ENCODE assay signal across 7 mouse cellular contexts in genomic region chr19:4698205-4698677, GRCm38 (mm10). TPM values are rescaled to one million over a fixed set of nuclear protein-coding genes. Genes with fewer than 3 reads are reported as not detected.
A peak's percentile ranks its signal among the peaks of the same experiment; 100 is the strongest.
DNase-seq lines count a peak whose midpoint lies in the region; ATAC-seq and TF ChIP-seq lines count a peak whose summit lies in the region.

TSS of gene Gm960 (minus strand) at chr19:4698668.

- peak within 1 kb of the TSS; percentile 33 for H3K9ac ChIP-seq in intestine, embryonic 14.5 days (ENCODE audit: low read length)
- peak within 1 kb of the TSS; percentile 77 for H3K9ac ChIP-seq in midbrain, embryonic 13.5 days (replicated peaks)

- WGBS in intestine, embryonic 14.5 days: 1% methylated on average over 40 of the region's 40 CpGs
- WGBS in midbrain, embryonic 13.5 days: under 1% methylated on average over 38 of the region's 40 CpGs
- WGBS in small intestine, adult 2 months: 1% methylated on average over 40 of the region's 40 CpGs

- H3K27me3 ChIP-seq in intestine, embryonic 14.5 days (replicated peaks; ENCODE audit: control insufficient read depth, insufficient read depth, low read length): peaks cover 42% of the 10 kb centered on the region
- peaks cover 46% of the 10 kb centered on the region for H3K27me3 ChIP-seq in midbrain, embryonic 13.5 days
- H3K27me3 ChIP-seq in small intestine, adult 2 months (ENCODE audit: control insufficient read depth, insufficient read depth, low read length): peaks cover 28% of the 10 kb centered on the region

- no peak for TF ChIP-seq POLR2A in cortical plate, adult 2 months (IDR thresholded peaks at IDR 0.05; ENCODE audit: extremely low read depth, insufficient read depth, low read length)
- TF ChIP-seq POLR2A in small intestine, adult 2 months (IDR thresholded peaks at IDR 0.05; ENCODE audit: low read depth, low read length): no peak

- TF ChIP-seq CTCF in cortical plate, adult 2 months (IDR thresholded peaks at IDR 0.05; ENCODE audit: extremely low read depth, insufficient read depth, low read length): no peak
- TF ChIP-seq CTCF in small intestine, adult 2 months (IDR thresholded peaks at IDR 0.05; ENCODE audit: extremely low read depth, insufficient read length, insufficient replicate concordance, low read depth, low read length): no peak

- H3K4me3 ChIP-seq in cortical plate, adult 2 months (ENCODE audit: insufficient read depth, low read length): peak within 1 kb of the TSS; percentile 43
- H3K4me3 ChIP-seq in intestine, embryonic 14.5 days (ENCODE audit: low read depth, low read length): peak within 1 kb of the TSS; percentile 53
- H3K4me3 ChIP-seq in midbrain, embryonic 13.5 days (replicated peaks): peak within 1 kb of the TSS; percentile 63
- peak within 1 kb of the TSS; percentile 71 for H3K4me3 ChIP-seq in small intestine, adult 2 months (ENCODE audit: low read depth, low read length)

- ATAC-seq in intestine, embryonic 14.5 days (replicated peaks; ENCODE audit: low FRiP score, low TSS enrichment, low read depth): peak; percentile 76
- peak; percentile 94 for ATAC-seq in midbrain, embryonic 13.5 days

- intact Hi-C loops in left cerebral cortex, postnatal 4 days (cut with DNase I): no loop called here

- no peaks in the 10 kb centered on the region for H3K36me3 ChIP-seq in intestine, embryonic 14.5 days (ENCODE audit: control insufficient read depth, insufficient read depth, low read length)
- H3K36me3 ChIP-seq in midbrain, embryonic 13.5 days: no peaks in the 10 kb centered on the region
- H3K36me3 ChIP-seq in small intestine, adult 2 months (ENCODE audit: control insufficient read depth, insufficient read depth, low read length): no peaks in the 10 kb centered on the region

- DNase-seq in adrenal gland, postnatal 10 days: peak; percentile 87
- peak; percentile 67 for DNase-seq in gastrocnemius, postnatal 25 days
- peak; percentile 84 for DNase-seq in intestine, embryonic 14.5 days (ENCODE audit: low spot score)
- DNase-seq in left cerebral cortex, postnatal 4 days: peak; percentile 87

- H3K27ac ChIP-seq in cortical plate, adult 2 months (ENCODE audit: insufficient read depth, low read length): peak within 1 kb of the TSS; percentile 82
- no peak within 1 kb of the TSS for H3K27ac ChIP-seq in intestine, embryonic 14.5 days (ENCODE audit: low read depth)
- peak within 1 kb of the TSS; percentile 74 for H3K27ac ChIP-seq in midbrain, embryonic 13.5 days
- no peak within 1 kb of the TSS for H3K27ac ChIP-seq in small intestine, adult 2 months (ENCODE audit: insufficient read depth, low read depth, low read length)

- peaks cover 8% of the 10 kb centered on the region for H3K4me1 ChIP-seq in cortical plate, adult 2 months (ENCODE audit: control insufficient read depth, insufficient read depth, low read length)
- peaks cover 9% of the 10 kb centered on the region; the same call in 1 of the 2 replicates for H3K4me1 ChIP-seq in intestine, embryonic 14.5 days (replicated peaks; ENCODE audit: control insufficient read depth, insufficient read depth, low read length)
- H3K4me1 ChIP-seq in midbrain, embryonic 13.5 days (replicated peaks): peaks cover 10% of the 10 kb centered on the region
- H3K4me1 ChIP-seq in small intestine, adult 2 months (ENCODE audit: control insufficient read depth, insufficient read depth, insufficient read length, low read length): peaks cover 7% of the 10 kb centered on the region

- H3K9me3 ChIP-seq in intestine, embryonic 14.5 days (ENCODE audit: control insufficient read depth, low read length): no peaks in the 10 kb centered on the region
- no peaks in the 10 kb centered on the region for H3K9me3 ChIP-seq in midbrain, embryonic 13.5 days

- H3K4me2 ChIP-seq in intestine, embryonic 14.5 days (ENCODE audit: low read length): peak within 1 kb of the TSS; percentile 84
- H3K4me2 ChIP-seq in midbrain, embryonic 13.5 days (replicated peaks): peak within 1 kb of the TSS; percentile 71

RNA-seq across cellular contexts. Expression of gene Gm960, which starts in this region (rescaled TPM):
- total RNA-seq in adrenal gland, postnatal 10 days (2021): under 1 TPM in 1 of 2 experiments, not detected in 1; 0.97 TPM
- polyA plus RNA-seq in cortical plate, adult 2 months (2012; rRNA removed): 3.3 and 3.7 TPM in 2 replicates
- not detected for total RNA-seq in gastrocnemius, postnatal 25 days (2021)
- 3.2 and 3.8 TPM in 2 replicates for polyA plus RNA-seq in intestine, embryonic 14.5 days (2014; fragmentation: Nextera tagmentation; extraction: Ambion mirVana)
- total RNA-seq in left cerebral cortex, postnatal 4 days (2021): 1 to 10 TPM; 3.7 to 4.5 TPM
- 3.8 and 5.0 TPM in 2 replicates for polyA plus RNA-seq in midbrain, embryonic 13.5 days (2015; fragmentation: Nextera tagmentation; extraction: Ambion mirVana)
- polyA plus RNA-seq in small intestine, adult 2 months (2012; rRNA removed): 2.1 TPM in 1 of 2 replicates, not detected in the other

Comparison
In these comparisons a context has a peak if more than half of its experiments do, and no peak if none do; other contexts are left out.
1. Peak in DNase-seq in adrenal gland, postnatal 10 days; RNA of the gene not detected or under 1 TPM.
2. Peak in DNase-seq in gastrocnemius, postnatal 25 days; RNA of the gene not detected or under 1 TPM.
3. H3K27ac ChIP-seq: peak in cortical plate, adult 2 months (single experiment) and midbrain, embryonic 13.5 days (single experiment); none in intestine, embryonic 14.5 days (single experiment) and small intestine, adult 2 months (single experiment).
4. Peak in every context shown above with its lines, with median percentiles within 50 percentile points of each other: DNase-seq and H3K4me3 ChIP-seq.